Mouse (Mus musculus) small intestine, adult 2 months (tissue): ENCODE measurements around the gene Foxq1. TPM values are rescaled to one million over a fixed set of nuclear protein-coding genes. Genes with fewer than 3 reads are reported as not detected.
A peak's percentile ranks its signal among the peaks of the same experiment; 100 is the strongest.

Source experiments
- H3K27ac ChIP-seq: fragments of 200-500 bp; 2 replicates; pipeline ENCODE4 v1.5.1; 2012; ENCODE audit warnings: low read depth, low read length, control low read depth, inconsistent platforms; ENCODE audit not compliant: insufficient read depth
- H3K27me3 ChIP-seq: fragments of 200-500 bp; 2 replicates; pipeline ENCODE4 v1.6.1; 2012; ENCODE audit warnings: mild to moderate bottlenecking, moderate library complexity, low read length, inconsistent platforms; ENCODE audit not compliant: control insufficient read depth, insufficient read depth
- H3K36me3 ChIP-seq: fragments of 200-500 bp; 2 replicates; pipeline ENCODE4 v1.6.1; 2012; ENCODE audit warnings: mild to moderate bottlenecking, low read length, control low read depth, inconsistent platforms; ENCODE audit not compliant: control insufficient read depth, insufficient read depth
- H3K4me1 ChIP-seq: fragments of 200-500 bp; 2 replicates; pipeline ENCODE4 v1.6.1; 2012; ENCODE audit warnings: low read length, inconsistent platforms, mixed read lengths; ENCODE audit not compliant: control insufficient read depth, insufficient read depth, insufficient read length
- H3K4me3 ChIP-seq: fragments of 200-500 bp; 2 replicates; pipeline ENCODE4 v1.5.1; 2012; ENCODE audit warnings: low read depth, mild to moderate bottlenecking, control low read depth, inconsistent platforms, low read length, moderate library complexity
- CTCF ChIP-seq: fragments of 200-500 bp; IDR thresholded peaks from 2 replicates; pipeline ENCODE4 v1.5.1; 2012; ENCODE audit warnings: low read depth, mild to moderate bottlenecking, control low read depth, inconsistent platforms, low read length, moderate library complexity, mixed read lengths; ENCODE audit not compliant: insufficient replicate concordance, insufficient read length; ENCODE audit errors: extremely low read depth
- POLR2A ChIP-seq: fragments of 200-500 bp; IDR thresholded peaks from 2 replicates; pipeline ENCODE4 v1.6.1; 2012; ENCODE audit warnings: low read depth, mild to moderate bottlenecking, control low read depth, inconsistent platforms, low read length, moderate library complexity
- WGBS: fragments of 180-500 bp; shearing (Covaris S2); methylation state at CpG from one replicate; pipeline ENCODE4 v1.1.7; 2018; 5-methylcytosine and 5-hydroxymethylcytosine counted together
- polyA plus RNA-seq: library from polyadenylated mRNA; depleted of rRNA; stranded (reverse); fragments of >200 nt; gene quantifications from 2 replicates; pipeline ENCODE4 v1.2.3, GENCODE M21; 2012

Foxq1 gene
- polyA plus RNA-seq, 1 experiment = 9.2 TPM

DNA sequence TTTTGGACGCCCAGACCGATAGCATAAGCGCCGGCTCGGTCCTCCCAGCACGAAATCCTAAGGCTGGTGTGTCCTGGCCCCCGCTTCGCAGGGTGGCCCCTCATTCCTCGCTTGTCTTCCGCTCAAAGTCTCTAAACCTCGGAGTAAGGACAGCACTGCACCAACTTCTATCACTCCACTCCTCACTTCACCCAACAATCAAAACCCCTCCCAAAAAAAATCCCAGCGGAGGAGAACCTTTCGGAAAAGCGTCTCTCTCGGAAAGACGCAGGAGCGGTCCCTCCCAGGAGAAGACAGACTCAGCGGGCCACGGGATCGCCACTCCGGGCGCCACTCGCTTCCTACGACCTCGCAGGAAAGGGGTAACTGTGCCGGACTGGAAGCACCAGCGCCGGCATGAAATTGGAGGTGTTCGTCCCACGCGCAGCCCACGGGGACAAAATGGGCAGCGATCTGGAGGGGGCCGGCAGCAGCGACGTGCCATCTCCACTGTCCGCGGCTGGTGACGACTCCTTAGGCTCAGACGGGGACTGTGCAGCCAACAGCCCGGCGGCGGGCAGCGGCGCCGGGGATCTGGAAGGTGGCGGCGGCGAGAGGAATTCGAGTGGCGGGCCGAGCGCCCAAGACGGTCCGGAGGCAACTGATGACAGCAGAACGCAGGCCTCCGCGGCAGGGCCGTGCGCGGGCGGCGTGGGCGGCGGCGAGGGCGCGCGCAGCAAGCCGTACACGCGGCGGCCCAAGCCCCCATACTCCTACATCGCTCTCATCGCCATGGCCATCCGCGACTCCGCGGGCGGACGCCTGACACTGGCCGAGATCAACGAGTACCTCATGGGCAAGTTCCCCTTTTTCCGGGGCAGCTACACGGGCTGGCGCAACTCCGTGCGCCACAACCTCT is 2.8 kb downstream of the Foxq1 start, which contains the start of gene A530084C06Rik:
A530084C06Rik (minus strand) TSS at position 813 of the 898 bp plus-strand sequence.
- WGBS = under 1% methylated on average over 88 of the region's 88 CpGs
- peaks cover 6% of the 10 kb centered on the region for H3K4me1 ChIP-seq
- H3K27ac ChIP-seq = peak within 1 kb of the TSS; percentile 12
- H3K27me3 ChIP-seq = peaks cover 12% of the 10 kb centered on the region
- TF ChIP-seq POLR2A (no peak), CTCF (no peak)
- H3K4me3 ChIP-seq = peak within 1 kb of the TSS; percentile 80
- no peaks in the 10 kb centered on the region for H3K36me3 ChIP-seq

- under 1% methylated on average over 92 of the region's 92 CpGs for WGBS
- no peak for TF ChIP-seq POLR2A
- TF ChIP-seq CTCF = peak; percentile 72; the same call in 1 of the 2 replicates
- Histone ChIP-seq H3K27me3 (peaks cover 15% of the 10 kb centered on the region), H3K4me3 (peak overlapping the region; percentile 80), H3K27ac (peak overlapping the region; percentile 12; the same call in 1 of the 2 replicates), H3K4me1 (peaks cover 6% of the 10 kb centered on the region), H3K36me3 (no peaks in the 10 kb centered on the region)
These were observed 3.6 kb downstream of the Foxq1 start for GRCm38 (mm10) chr13:31559419-31560144.

DNA sequence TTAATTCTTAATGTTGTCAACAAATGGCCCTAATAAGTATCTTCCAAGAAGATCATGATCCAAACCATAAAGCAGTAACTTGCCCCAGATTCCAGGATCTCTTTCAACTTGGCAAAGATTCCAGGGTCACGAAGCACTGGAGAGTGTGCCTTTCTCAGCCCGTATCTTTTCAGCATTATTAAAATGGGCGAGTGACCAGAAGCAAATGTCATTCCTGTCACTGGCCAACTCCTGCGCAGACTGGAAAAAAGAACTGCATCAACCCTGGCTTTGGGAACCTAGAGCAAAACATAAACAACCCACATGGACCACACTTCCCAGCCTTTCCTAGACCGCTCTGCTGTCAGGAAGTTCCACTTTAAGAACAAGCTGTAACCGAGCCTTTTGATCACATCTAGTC is 8.5 kb downstream of the Foxq1 start:
- WGBS = 41% methylated on average over 6 of the region's 6 CpGs
- Histone ChIP-seq H3K27me3 (peaks cover 8% of the 10 kb centered on the region), H3K4me3 (no peak overlapping the region), H3K36me3 (no peaks in the 10 kb centered on the region), H3K27ac (no peak overlapping the region), H3K4me1 (peaks cover 2% of the 10 kb centered on the region; the same call in 1 of the 2 replicates)
- TF ChIP-seq POLR2A (no peak), CTCF (no peak)

DNA sequence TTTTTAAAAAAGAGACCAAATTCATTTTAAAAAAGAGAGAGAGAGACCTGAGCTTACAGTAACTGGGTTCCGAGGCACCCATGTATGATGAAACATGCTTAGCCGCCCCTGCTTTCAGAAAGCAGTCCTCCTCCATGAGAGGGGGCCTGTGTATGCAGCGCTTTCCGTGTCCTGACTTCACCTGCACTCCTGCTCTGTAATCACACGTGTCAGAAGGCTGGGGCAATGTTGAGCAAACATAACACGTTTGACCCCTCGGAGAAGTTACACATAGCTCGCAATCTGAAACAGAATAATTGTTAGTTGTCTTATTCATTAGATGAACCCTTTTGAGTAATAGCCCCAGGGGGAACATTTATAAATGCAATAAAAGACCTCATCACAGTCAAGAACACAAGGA is 11.2 kb downstream of the Foxq1 start:
- Histone ChIP-seq H3K36me3 (no peaks in the 10 kb centered on the region), H3K4me1 (no peaks in the 10 kb centered on the region), H3K27ac (no peak overlapping the region), H3K27me3 (peaks cover 3% of the 10 kb centered on the region), H3K4me3 (no peak overlapping the region)
- WGBS = 52% methylated on average over 8 of the region's 8 CpGs
- TF ChIP-seq CTCF = no peak
- TF ChIP-seq POLR2A = no peak

- TF ChIP-seq CTCF = no peak
- no peak for TF ChIP-seq POLR2A
- no peaks in the 10 kb centered on the region for H3K36me3 ChIP-seq
- no peak overlapping the region for H3K27ac ChIP-seq
- no peak overlapping the region for H3K4me3 ChIP-seq
- no peaks in the 10 kb centered on the region for H3K4me1 ChIP-seq
- H3K27me3 ChIP-seq = peaks cover 3% of the 10 kb centered on the region
- WGBS = 64% methylated on average over 6 of the region's 6 CpGs
These were observed 11.8 kb downstream of the Foxq1 start for GRCm38 (mm10) chr13:31567617-31568294.

- WGBS = 83% methylated on average over 10 of the region's 10 CpGs
These were observed 17.0 kb downstream of the Foxq1 start for GRCm38 (mm10) chr13:31572806-31573508.

More at GRCm38 (mm10) chr13:31572806-31573508, 17.0 kb downstream of the Foxq1 start:
- H3K4me3 ChIP-seq = no peak overlapping the region
- no peaks in the 10 kb centered on the region for H3K27me3 ChIP-seq
- no peaks in the 10 kb centered on the region for H3K36me3 ChIP-seq
- no peaks in the 10 kb centered on the region; the same call in 1 of the 2 replicates for H3K4me1 ChIP-seq
- TF ChIP-seq POLR2A (no peak), CTCF (no peak)
- H3K27ac ChIP-seq = no peak overlapping the region
